Mouse (Mus musculus): Measurements from ENCODE around the gene Ccdc28b. TPM values are rescaled to one million over a fixed set of nuclear protein-coding genes. Genes with fewer than 3 reads are reported as not detected.

Gene Ccdc28b
- total RNA-seq, 2 experiments from 2014 or later, result 29.6 to 35.8 TPM

DNA sequence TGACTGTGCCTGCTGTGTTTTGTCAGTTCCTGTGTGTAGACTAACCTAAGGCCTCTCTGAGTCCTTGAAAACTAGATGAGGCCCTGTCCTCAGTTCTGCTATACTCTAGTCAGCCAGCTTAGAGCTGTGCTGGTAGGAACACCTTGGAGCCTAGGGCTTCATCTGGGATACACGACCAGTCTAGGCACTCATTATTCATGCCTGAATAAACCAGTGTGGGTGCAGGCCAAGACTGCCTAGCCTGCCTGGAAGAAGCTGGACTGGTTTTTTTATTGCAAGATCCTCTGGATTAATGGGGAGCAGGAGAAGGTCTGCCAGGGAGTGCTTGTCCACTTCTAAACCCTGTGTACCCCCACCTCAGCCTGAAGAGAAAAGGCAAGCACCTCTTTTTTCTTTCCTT is 36.8 kb downstream of the Ccdc28b start:
- no peak for DNase-seq (ENCODE audit: low spot score in 2 of 2)

GRCm38 (mm10) chr4:129585773-129586172 is 38.0 kb downstream of the Ccdc28b start:
- no peak for DNase-seq (ENCODE audit: low spot score in 2 of 2)

- peak; percentile 89 to 91 for DNase-seq (ENCODE audit: low spot score in 2 of 2)
Measured at GRCm38 (mm10) chr4:129584884-129585608, 38.7 kb downstream of the Ccdc28b start.

DNA sequence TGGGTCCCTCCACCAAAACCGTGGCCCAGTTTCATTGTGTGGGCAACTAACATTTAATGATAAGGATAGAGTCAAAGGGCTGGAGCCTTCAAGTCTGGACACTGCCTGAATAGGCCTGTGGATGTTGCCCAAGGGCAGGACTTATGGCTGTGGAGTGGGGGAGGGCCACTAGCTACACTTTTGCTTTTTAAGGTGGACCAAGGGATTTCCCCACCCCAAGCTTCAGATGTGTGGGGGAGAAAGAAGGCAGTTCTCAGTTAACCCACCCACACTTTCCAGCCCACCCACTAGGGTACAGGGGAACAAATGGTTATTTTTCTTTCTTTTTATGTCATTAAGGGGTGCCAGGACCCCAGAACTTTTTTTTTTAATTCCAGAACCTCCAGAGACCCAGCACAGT is 39.4 kb downstream of the Ccdc28b start:
- DNase-seq (ENCODE audit: low spot score in 2 of 2), result no peak

GRCm38 (mm10) chr4:129582251-129582650 is 41.5 kb downstream of the Ccdc28b start:
- DNase-seq (ENCODE audit: low spot score in 2 of 2), result no peak

DNA sequence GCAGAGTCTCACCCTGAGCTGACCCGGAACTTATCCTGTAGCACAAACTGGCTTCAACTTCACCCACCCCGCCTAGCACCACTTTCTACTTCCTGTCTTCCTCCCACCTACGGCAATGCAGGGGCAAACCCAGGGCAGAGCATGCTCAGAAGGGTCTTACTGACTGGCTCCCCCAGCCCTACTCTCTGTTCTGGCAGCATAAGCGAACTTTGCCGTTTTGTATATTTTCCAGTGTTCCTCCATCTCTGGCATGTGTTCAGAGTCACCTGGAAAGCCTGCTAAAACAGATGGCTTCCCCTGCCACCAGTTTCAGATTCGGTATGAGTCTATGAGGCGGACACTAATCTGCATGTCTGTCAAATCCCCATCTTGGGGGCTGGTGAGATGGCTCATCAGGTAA is 43.4 kb downstream of the Ccdc28b start:
- DNase-seq (ENCODE audit: low spot score in 2 of 2), result no peak

- no peak for DNase-seq (ENCODE audit: low spot score in 2 of 2)
Measured at GRCm38 (mm10) chr4:129578466-129578865, 45.3 kb downstream of the Ccdc28b start, which contains the start of gene Fam167b. Gene Fam167b, minus strand, starts transcription at chr4:129578549.

GRCm38 (mm10) chr4:129577688-129578087 is 46.1 kb downstream of the Ccdc28b start:
- DNase-seq (ENCODE audit: low spot score in 2 of 2), result no peak

DNA sequence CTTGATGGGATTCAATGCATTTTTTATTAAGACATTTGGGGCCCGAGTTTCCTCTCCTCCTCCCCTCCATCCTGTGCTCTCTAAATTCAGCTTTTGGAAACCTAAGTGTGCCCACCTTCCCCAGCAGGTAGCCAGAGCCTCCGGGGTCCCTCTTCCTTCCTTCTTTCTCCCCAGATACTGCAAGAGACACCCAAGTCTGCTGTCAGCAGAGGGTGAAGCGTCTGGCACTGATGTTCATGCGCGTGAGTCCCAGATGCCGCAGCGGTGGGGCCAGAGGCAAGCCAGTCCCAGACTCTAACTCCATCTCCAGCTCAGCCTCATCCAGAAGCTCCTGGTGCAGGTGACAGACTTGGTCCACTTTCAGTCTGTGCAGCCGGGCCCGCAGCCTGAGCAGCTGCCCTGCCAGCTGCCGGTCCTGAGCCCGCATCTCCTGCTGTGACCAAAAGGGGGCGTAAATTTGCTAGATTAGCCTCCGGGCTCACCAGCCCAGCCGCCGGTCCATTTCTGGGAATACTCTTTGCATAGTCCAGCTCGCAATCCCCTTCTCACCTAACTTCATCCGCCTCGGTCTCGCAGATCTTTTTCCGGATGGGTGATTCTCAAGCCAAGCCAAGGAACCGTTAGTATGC is 46.8 kb downstream of the Ccdc28b start:
- DNase-seq (ENCODE audit: low spot score in 2 of 2), result peak; percentile 71 to 73

DNA sequence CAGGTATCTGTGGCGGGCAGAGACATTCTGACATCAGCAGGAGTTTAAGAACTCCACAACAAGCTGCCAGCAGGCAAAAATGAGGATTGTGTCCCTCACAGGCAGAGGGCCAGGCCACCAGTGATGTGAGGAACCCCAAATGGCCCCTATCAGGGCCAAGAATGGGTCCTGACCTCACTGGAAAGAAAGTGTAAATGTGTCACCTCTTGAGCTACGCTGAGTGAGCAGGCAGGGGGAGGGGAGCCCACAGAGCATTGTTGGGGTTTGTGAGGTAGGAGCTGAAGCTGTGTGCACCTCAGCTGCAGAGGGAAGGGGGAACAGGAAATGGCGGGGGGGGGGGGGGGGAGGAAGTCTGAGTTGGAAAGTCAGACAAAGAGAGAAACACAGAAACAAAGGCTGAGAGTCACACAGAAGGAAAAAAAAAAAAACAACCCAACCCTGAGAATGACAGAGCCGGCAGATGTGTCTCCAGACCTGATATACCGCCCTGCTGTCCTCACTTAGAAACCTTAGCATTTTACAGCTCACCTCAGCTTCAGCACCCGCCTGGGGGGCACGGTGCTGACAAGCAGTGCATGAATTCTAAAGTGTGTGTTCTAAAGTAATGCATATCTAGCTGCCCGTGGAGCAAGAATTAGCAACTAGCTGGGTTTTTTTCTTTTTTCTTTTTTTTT is 48.4 kb downstream of the Ccdc28b start:
- no peak for DNase-seq (ENCODE audit: low spot score in 2 of 2)

DNA sequence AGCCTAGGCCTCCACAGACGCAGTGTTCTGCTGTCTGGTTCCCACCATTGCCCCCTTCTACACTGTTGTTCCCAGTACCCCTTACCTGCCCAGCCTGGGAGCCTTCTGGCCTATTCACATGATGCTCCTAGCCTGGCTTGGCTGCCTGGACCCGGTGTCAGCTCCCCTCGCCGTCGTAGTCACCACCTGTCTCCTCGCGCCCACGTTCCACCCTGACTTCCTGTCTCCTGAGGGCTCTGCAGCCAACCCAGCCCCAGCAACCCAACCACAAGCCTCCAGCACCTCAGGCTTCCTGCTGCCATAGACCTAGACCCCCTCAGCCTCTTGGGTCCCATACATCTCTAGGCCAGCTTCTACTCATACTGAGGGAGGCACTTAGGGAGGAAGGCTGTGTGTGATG is 50.3 kb downstream of the Ccdc28b start, which contains the start of gene Lck:
Lck (minus strand) TSS at position 212 of the 400 bp plus-strand sequence.
- DNase-seq (ENCODE audit: low spot score in 2 of 2), result no peak

DNA sequence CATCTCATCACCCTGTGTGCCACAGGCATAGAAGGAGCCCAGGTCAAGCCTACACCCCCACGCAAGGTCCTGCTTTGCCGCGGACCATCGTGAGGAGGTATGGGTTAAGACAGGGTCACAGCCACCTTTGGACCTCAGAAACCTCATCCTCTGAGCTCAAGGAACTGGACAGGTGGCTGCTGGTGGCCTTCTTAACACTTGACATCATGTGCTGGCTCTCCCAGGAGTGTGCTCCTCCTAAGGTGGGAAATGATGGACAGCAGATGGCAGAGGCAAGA is 50.7 kb downstream of the Ccdc28b start:
- no peak for DNase-seq (ENCODE audit: low spot score in 2 of 2)

DNA sequence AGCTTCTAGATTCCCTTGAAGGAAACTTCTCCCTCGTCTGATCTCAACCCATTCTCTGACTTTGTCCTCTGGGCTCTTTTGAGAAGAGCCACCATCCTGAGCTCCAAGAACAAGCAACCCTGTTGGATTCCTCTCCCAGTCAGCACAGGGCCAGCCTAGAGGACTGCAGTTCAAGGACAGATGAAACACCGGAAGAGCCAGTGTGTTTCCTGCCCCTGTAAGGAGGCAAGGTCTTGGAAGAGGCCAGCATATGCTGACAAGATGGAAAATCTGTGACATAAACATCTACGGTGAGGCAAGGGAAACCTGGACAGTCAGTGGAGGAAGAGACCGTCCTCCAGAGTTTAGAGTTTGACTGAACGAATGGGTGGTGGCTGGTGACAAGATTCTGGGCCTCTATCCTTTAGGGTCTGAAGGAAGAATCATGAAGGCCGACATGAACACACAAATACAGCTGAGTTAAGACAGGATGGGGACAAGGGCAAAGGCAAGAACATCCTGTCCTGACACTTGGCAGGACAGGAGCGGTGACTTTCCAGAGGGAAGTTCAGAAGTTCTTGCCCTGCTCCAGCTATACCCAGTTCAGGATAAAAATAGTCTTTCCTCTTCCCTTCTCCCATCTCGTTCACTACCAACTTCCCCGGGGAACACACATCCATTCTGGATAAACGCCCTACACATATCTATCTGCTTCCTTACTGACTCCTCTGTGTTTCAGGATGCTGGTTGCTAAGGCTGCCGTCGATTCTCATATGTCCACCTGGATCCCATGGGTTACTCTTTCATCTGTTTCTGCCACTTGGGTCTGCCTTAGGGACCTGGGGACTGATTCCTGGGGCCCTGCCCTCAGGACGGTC is 51.3 kb downstream of the Ccdc28b start:
- DNase-seq (ENCODE audit: low spot score in 2 of 2), result no peak

DNA sequence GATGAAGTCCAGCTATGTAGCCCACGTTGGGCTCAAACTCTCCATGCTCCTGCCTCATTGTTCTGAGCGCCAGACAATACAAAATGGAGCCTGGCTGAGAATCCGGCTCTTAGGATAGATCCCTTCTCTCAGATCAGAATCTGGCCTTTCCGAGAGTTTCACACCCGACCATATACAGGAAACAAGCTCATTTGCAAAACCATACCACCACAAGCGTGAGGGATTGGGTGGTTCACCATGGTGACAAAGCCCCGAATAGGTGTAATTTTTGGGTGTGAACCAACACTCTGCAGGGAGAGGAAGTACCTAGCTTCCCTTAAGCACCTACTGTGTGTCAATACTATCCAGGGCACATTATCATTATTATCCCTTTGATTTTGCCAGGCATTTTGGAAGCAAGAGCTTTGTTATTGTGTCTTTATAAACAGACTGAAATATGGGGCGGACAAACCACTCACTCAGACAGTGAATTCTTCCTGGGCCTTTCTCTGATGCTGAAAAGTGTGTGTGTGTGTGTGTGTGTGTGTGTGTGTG is 52.1 kb downstream of the Ccdc28b start:
- DNase-seq (ENCODE audit: low spot score in 2 of 2), result no peak

DNA sequence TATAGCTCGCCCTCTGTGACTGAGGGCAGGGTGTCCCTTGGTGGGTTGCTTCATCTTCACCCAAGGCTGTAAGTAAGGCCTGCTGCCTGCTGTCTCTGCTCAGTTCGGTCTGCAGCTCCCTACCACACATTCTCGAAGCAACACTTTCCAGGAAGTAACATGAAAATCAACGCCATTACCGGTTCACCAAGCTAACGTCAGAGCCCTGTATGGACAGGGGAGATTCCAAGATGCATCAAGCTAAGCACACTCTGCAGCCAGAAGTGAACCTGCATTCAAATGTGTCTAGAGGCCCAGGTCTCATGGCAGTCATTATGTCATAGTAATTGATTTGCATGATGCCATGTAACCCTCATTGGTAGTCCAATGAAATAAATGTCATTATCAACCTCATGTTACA is 53.7 kb downstream of the Ccdc28b start:
- DNase-seq (ENCODE audit: low spot score in 2 of 2), result no peak

Other genes starting within 250 kb of the Ccdc28b start
- 1 to 10 TPM; 2.7 to 3.7 TPM for gene Zbtb8a, start 245.8 kb downstream of the Ccdc28b start, total RNA-seq (2021)
- under 1 TPM; 0.13 to 0.45 TPM for gene Zbtb8b, start 183.1 kb downstream of the Ccdc28b start, total RNA-seq (2021)
- 10 to 100 TPM; 56.8 to 71.5 TPM for gene Bsdc1, start 162.4 kb downstream of the Ccdc28b start, total RNA-seq (2021)
- gene Tssk3, start 132.9 kb downstream of the Ccdc28b start, total RNA-seq (2021), result not detected
- not detected for gene Fam229a, start 132.8 kb downstream of the Ccdc28b start, total RNA-seq (2021)
- gene Marcksl1, start 110.4 kb downstream of the Ccdc28b start, total RNA-seq (2021), result 10 to 100 TPM; 29.3 to 30.4 TPM
- 10 to 100 TPM; 38.9 to 48.2 TPM for gene Hdac1, start 81.2 kb downstream of the Ccdc28b start, total RNA-seq (2021)
- gene Lck, start 50.3 kb downstream of the Ccdc28b start, total RNA-seq (2021), result 1 to 10 TPM; 1.8 to 2.3 TPM
- gene Fam167b, start 45.4 kb downstream of the Ccdc28b start, total RNA-seq (2021), result 10 to 100 TPM; 28.2 to 31.4 TPM
- 100 to 1,000 TPM; 174 to 175 TPM for gene Eif3i, start 23.3 kb downstream of the Ccdc28b start, total RNA-seq (2021)
- gene Tmem234, start 23.3 kb downstream of the Ccdc28b start, total RNA-seq (2021), result 100 to 1,000 TPM in 1 of 2 experiments, 10 to 100 TPM in 1; 84.9 to 105 TPM
- 1 to 10 TPM; 1.5 to 1.7 TPM for gene Dcdc2b, start 9.7 kb downstream of the Ccdc28b start, total RNA-seq (2021)
- 10 to 100 TPM; 27.0 to 28.6 TPM for gene Iqcc, start 4.8 kb downstream of the Ccdc28b start, total RNA-seq (2021)
- 10 to 100 TPM; 63.5 to 69.2 TPM for gene Txlna, start 17.1 kb upstream of the Ccdc28b start, total RNA-seq (2021)
- gene Kpna6, start 48.8 kb upstream of the Ccdc28b start, total RNA-seq (2021), result 10 to 100 TPM; 92.4 to 96.3 TPM
- 10 to 100 TPM; 11.7 to 13.0 TPM for gene Tmem39b, start 72.9 kb upstream of the Ccdc28b start, total RNA-seq (2021)
- 10 to 100 TPM; 53.5 to 72.4 TPM for gene Khdrbs1, start 118.4 kb upstream of the Ccdc28b start, total RNA-seq (2021)
- gene Ptp4a2, start 187.3 kb upstream of the Ccdc28b start, total RNA-seq (2021), result 100 to 1,000 TPM; 291 to 386 TPM

Measured in adrenal gland, adult 18-20 months (tissue).